Mouse (Mus musculus) CH12.LX (cell line): ENCODE results near the gene Lrch1. TPM values are rescaled to one million over a fixed set of nuclear protein-coding genes. Genes with fewer than 3 reads are reported as not detected.

ENCODE experiments used
- DNase-seq: peaks from one replicate; pipeline ENCODE4 v3.0.0-alpha.2; 2013; ENCODE audit errors: extremely low read depth
- H3K27ac ChIP-seq: 2 replicates; pipeline ENCODE4 v1.5.1; 2012; ENCODE audit warnings: low read depth, mild to moderate bottlenecking, control low read depth, moderate library complexity; ENCODE audit not compliant: insufficient read depth
- H3K27me3 ChIP-seq: replicated peaks from 2 replicates; pipeline ENCODE3; 2012; ENCODE audit warnings: inconsistent platforms
- H3K36me3 ChIP-seq, 2 experiments: replicated peaks in 1 of 2; 2 replicates each; pipeline versions ENCODE3 to v1.6.1; 2012; ENCODE audit warnings: inconsistent platforms in 1 of 2, low read length in 1 of 2, mild to moderate bottlenecking in 1 of 2, mixed read lengths in 1 of 2, moderate library complexity in 1 of 2; ENCODE audit not compliant: control insufficient read depth in 1 of 2, insufficient read depth in 1 of 2
- H3K4me1 ChIP-seq, 2 experiments: 2 replicates each; pipeline ENCODE4 v1.6.1; 2012; ENCODE audit warnings: inconsistent platforms in 1 of 2, moderate library complexity in 1 of 2; ENCODE audit not compliant: insufficient read depth in 2 of 2, control insufficient read depth in 1 of 2
- H3K4me2 ChIP-seq: 2 replicates; pipeline ENCODE4 v1.6.1; 2012; ENCODE audit warnings: low read depth, mild to moderate bottlenecking, control low read depth; ENCODE audit not compliant: poor library complexity, insufficient read depth, severe bottlenecking
- H3K4me3 ChIP-seq, 3 experiments: fragments of 150-350 bp in 1 of 3; sonication (generic) in 1 of 3; replicated peaks in 1 of 3; 2 replicates each; pipeline versions ENCODE3 to v1.5.1; 2011 to 2012; ENCODE audit warnings: low read depth in 2 of 3, low read length in 2 of 3, mild to moderate bottlenecking in 2 of 3, moderate library complexity in 2 of 3, control low read depth in 1 of 3, improper control_type of control experiment in 1 of 3, inconsistent platforms in 1 of 3, mixed read lengths in 1 of 3; ENCODE audit not compliant: poor library complexity in 1 of 3
- H3K79me2 ChIP-seq: replicated peaks from 2 replicates; pipeline ENCODE4 v1.6.1; 2012; ENCODE audit warnings: mild to moderate bottlenecking, moderate library complexity; ENCODE audit not compliant: control insufficient read depth, poor library complexity, insufficient read depth, severe bottlenecking; ENCODE audit errors: extremely low read depth
- H3K9ac ChIP-seq: 2 replicates; pipeline ENCODE4 v1.6.1; 2012; ENCODE audit warnings: low read depth, mild to moderate bottlenecking, control low read depth, moderate library complexity; ENCODE audit not compliant: insufficient read depth
- H3K9me3 ChIP-seq: replicated peaks from 2 replicates; pipeline ENCODE3; 2012; ENCODE audit warnings: low read length, inconsistent platforms, mixed read lengths
- CHD1 ChIP-seq: IDR thresholded peaks from 2 replicates; pipeline ENCODE4 v1.6.1; 2012; ENCODE audit warnings: low read depth, low read length, improper control_type of control experiment, inconsistent platforms
- CTCF ChIP-seq, 2 experiments: IDR thresholded peaks in 1 of 2; conservative IDR thresholded peaks in 1 of 2; 2 replicates each; pipeline ENCODE4 v1.5.1; 2011 to 2012; ENCODE audit warnings: low read depth in 2 of 2, low read length in 2 of 2, improper control_type of control experiment in 1 of 2, inconsistent platforms in 1 of 2, mild to moderate bottlenecking in 1 of 2, moderate library complexity in 1 of 2
- E2F4 ChIP-seq: IDR thresholded peaks from 2 replicates; pipeline ENCODE4 v1.6.1; 2011; ENCODE audit warnings: low read depth, low read length, improper control_type of control experiment; ENCODE audit not compliant: insufficient replicate concordance
- ELF1 ChIP-seq: IDR thresholded peaks from 2 replicates; pipeline ENCODE4 v1.6.1; 2014; ENCODE audit warnings: low read depth, mild to moderate bottlenecking, inconsistent platforms, low read length, improper control_type of control experiment
- EP300 ChIP-seq: IDR thresholded peaks from 2 replicates; pipeline ENCODE4 v1.6.1; 2011; ENCODE audit warnings: low read length, improper control_type of control experiment
- GABPA ChIP-seq: IDR thresholded peaks from 2 replicates; pipeline ENCODE4 v1.6.1; 2012; ENCODE audit warnings: low read depth, low read length, improper control_type of control experiment, inconsistent platforms; ENCODE audit not compliant: insufficient replicate concordance
- HCFC1 ChIP-seq: IDR thresholded peaks from 2 replicates; pipeline ENCODE4 v1.6.1; 2012; ENCODE audit warnings: low read depth, mild to moderate bottlenecking, inconsistent platforms, low read length, improper control_type of control experiment
- JUN ChIP-seq: IDR thresholded peaks from 2 replicates; pipeline ENCODE4 v1.6.1; 2011; ENCODE audit warnings: low read depth, mild to moderate bottlenecking, low read length, improper control_type of control experiment, moderate library complexity; ENCODE audit not compliant: insufficient read depth
- JUND ChIP-seq: conservative IDR thresholded peaks from 2 replicates; pipeline ENCODE4 v1.6.1; 2011; ENCODE audit warnings: low read depth, low read length, improper control_type of control experiment
- KAT2A ChIP-seq: IDR thresholded peaks from 2 replicates; pipeline ENCODE4 v1.6.1; 2012; ENCODE audit warnings: low read length, improper control_type of control experiment, inconsistent platforms; ENCODE audit not compliant: insufficient replicate concordance
- MAFK ChIP-seq: IDR thresholded peaks from 2 replicates; pipeline ENCODE4 v1.6.1; 2011; ENCODE audit warnings: low read length, improper control_type of control experiment; ENCODE audit not compliant: insufficient replicate concordance
- MAX ChIP-seq: IDR thresholded peaks from 2 replicates; pipeline ENCODE4 v1.6.1; 2011; ENCODE audit warnings: low read length, improper control_type of control experiment
- MAZ ChIP-seq: IDR thresholded peaks from 2 replicates; pipeline ENCODE4 v1.6.1; 2012; ENCODE audit warnings: low read depth, mild to moderate bottlenecking, inconsistent platforms, low read length, improper control_type of control experiment, moderate library complexity
- MXI1 ChIP-seq: IDR thresholded peaks from 2 replicates; pipeline ENCODE4 v1.6.1; 2011; ENCODE audit warnings: mild to moderate bottlenecking, low read depth, low read length, improper control_type of control experiment
- NELFE ChIP-seq: IDR thresholded peaks from 2 replicates; pipeline ENCODE4 v1.6.1; 2011; ENCODE audit warnings: low read depth, low read length, improper control_type of control experiment
- PAX5 ChIP-seq: IDR thresholded peaks from 2 replicates; pipeline ENCODE4 v1.6.1; 2012; ENCODE audit warnings: low read length, inconsistent platforms, mixed read lengths
- RAD21 ChIP-seq: IDR thresholded peaks from 2 replicates; pipeline ENCODE4 v1.6.1; 2011; ENCODE audit warnings: low read depth, mild to moderate bottlenecking, low read length, improper control_type of control experiment, moderate library complexity
- SMC3 ChIP-seq: IDR thresholded peaks from 2 replicates; pipeline ENCODE4 v1.6.1; 2011; ENCODE audit warnings: low read depth, low read length, improper control_type of control experiment
- TCF12 ChIP-seq: IDR thresholded peaks from 2 replicates; pipeline ENCODE4 v1.6.1; 2014; ENCODE audit warnings: low read depth, mild to moderate bottlenecking, inconsistent platforms, low read length, improper control_type of control experiment
- USF2 ChIP-seq: conservative IDR thresholded peaks from 2 replicates; pipeline ENCODE4 v1.6.1; 2011; ENCODE audit warnings: low read depth, low read length, improper control_type of control experiment
- ZC3H11A ChIP-seq: IDR thresholded peaks from 2 replicates; pipeline ENCODE4 v1.6.1; 2012; ENCODE audit warnings: low read depth, mild to moderate bottlenecking, inconsistent platforms, low read length, improper control_type of control experiment
- dilution Hi-C: fragments of 300-500 bp; cut with MboI; formaldehyde crosslinking; loops from 2 replicates; pipeline ENCODE4 v1.14.3; 2020; ENCODE audit warnings: low sequenced_read_pairs; ENCODE audit not compliant: extremely low pct_unique_long_range_greater_than_20kb, extremely low pct_ligation_motif_present
- in situ Hi-C: fragments of 300-500 bp; cut with MboI; formaldehyde crosslinking; loops from 3 replicates; pipeline ENCODE4 v1.14.3; 2019; ENCODE audit warnings: low sequenced_read_pairs, low pct_ligation_motif_present, low pct_unique_long_range_greater_than_20kb, mixed read lengths
- polyA plus RNA-seq: library from polyadenylated mRNA; unstranded; fragments of >175 nt; gene quantifications from 2 replicates; pipeline ENCODE4 v1.2.1, GENCODE M21; 2012; ENCODE audit warnings: low read depth; ENCODE audit not compliant: insufficient read length
- total RNA-seq, 2 experiments: library from RNA; depleted of rRNA; stranded (reverse); fragments of 300-350 nt in 1 of 2; fragments of >200 nt in 1 of 2; gene quantifications; 2 replicates each; pipeline ENCODE4 v1.2.3; 2012 to 2014

The Lrch1 gene
- total and polyA plus RNA-seq, 3 experiments, result 10.3 to 23.3 (median 12.8) TPM

- Histone ChIP-seq H3K9ac (no peak overlapping the region), H3K4me2 (no peak overlapping the region), H3K36me3 (peaks cover 36 to 93% of the 10 kb centered on the region in 2 experiments), H3K4me3 (no peak overlapping the region), H3K27me3 (no peaks in the 10 kb centered on the region), H3K79me2 (no peaks in the 10 kb centered on the region), H3K4me1 (no peaks in the 10 kb centered on the region), H3K27ac (no peak overlapping the region), H3K9me3 (peaks cover 15% of the 10 kb centered on the region)
- no peak for DNase-seq
- dilution Hi-C loops (no loop called here), in situ Hi-C loops (no loop called here)
- TF ChIP-seq ZC3H11A (no peak), MXI1 (no peak), SMC3 (peak; percentile 7; the same call in 1 of the 2 replicates), MAZ (no peak)
Measured at GRCm38 (mm10) chr14:74797386-74798062, 150.2 kb downstream of the Lrch1 start.

GRCm38 (mm10) chr14:74794931-74795330, 152.7 kb downstream of the Lrch1 start:
- TF ChIP-seq E2F4 (no peak), MAFK (no peak), MAZ (no peak), HCFC1 (no peak)
- H3K79me2 ChIP-seq, result no peaks in the 10 kb centered on the region
- no peaks in the 10 kb centered on the region for H3K9me3 ChIP-seq
- no peak overlapping the region for H3K4me3 ChIP-seq
- dilution Hi-C loops, result no loop called here
- in situ Hi-C loops, result no loop called here
- H3K27me3 ChIP-seq, result no peaks in the 10 kb centered on the region
- no peaks in the 10 kb centered on the region for H3K4me1 ChIP-seq
- H3K27ac ChIP-seq, result no peak overlapping the region
- no peak for DNase-seq
- no peak overlapping the region for H3K4me2 ChIP-seq
- H3K9ac ChIP-seq, result no peak overlapping the region
- H3K36me3 ChIP-seq, result peaks cover 35 to 89% of the 10 kb centered on the region in 2 experiments

GRCm38 (mm10) chr14:74792793-74793192, 154.9 kb downstream of the Lrch1 start:
- H3K27ac ChIP-seq, result no peak overlapping the region
- H3K4me3 ChIP-seq, result no peak overlapping the region
- dilution Hi-C loops, result no loop called here
- no peaks in the 10 kb centered on the region for H3K79me2 ChIP-seq
- in situ Hi-C loops, result no loop called here
- H3K9ac ChIP-seq, result no peak overlapping the region
- no peak for DNase-seq
- H3K4me2 ChIP-seq, result no peak overlapping the region
- TF ChIP-seq JUND (no peak), CHD1 (no peak), RAD21 (no peak), NELFE (no peak), MAFK (no peak), MAX (no peak), USF2 (no peak), JUN (no peak), GABPA (no peak), ELF1 (no peak), EP300 (no peak), CTCF (conservative IDR thresholded peaks at IDR 0.05 in 1 of 2, IDR thresholded peaks at IDR 0.05 in 1 of 2; ENCODE audit: low read depth in 2 of 2, low read length in 2 of 2) (no peak), PAX5 (no peak), MXI1 (no peak), KAT2A (no peak), TCF12 (no peak)
- peaks cover 30 to 85% of the 10 kb centered on the region in 2 experiments for H3K36me3 ChIP-seq
- no peaks in the 10 kb centered on the region for H3K9me3 ChIP-seq
- H3K27me3 ChIP-seq, result no peaks in the 10 kb centered on the region
- H3K4me1 ChIP-seq, result no peaks in the 10 kb centered on the region
